Mouse (Mus musculus) adrenal gland, adult (tissue): ENCODE results near the gene Tnfrsf19.

ENCODE experiments used
- DNase-seq, 2 experiments: peaks; one replicate each; pipeline ENCODE4 v3.0.0; 2022 to 2023; ENCODE audit warnings: low spot score in 1 of 2; ENCODE audit not compliant: inconsistent age in 2 of 2

The Tnfrsf19 gene

DNA sequence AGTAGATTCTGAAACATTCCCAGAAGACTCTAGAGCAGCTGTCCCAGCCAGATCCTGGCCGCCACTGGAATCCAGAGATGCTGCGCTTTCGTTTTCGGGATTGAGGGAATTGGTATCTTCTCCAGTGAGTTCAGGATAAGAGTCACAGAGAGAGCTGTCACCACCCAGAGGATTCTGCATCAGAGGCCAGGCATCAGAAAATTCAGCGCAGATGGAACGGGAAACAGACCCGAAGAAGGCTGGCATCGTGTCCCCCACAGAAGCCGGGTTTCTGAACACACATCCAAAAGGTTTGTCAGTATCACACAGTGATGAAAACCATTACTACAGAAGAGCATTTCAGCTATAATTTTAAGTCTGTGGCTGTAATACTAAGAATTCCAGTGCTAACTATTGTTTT is 75.3 kb downstream of the Tnfrsf19 start:
- DNase-seq = no peak

DNA sequence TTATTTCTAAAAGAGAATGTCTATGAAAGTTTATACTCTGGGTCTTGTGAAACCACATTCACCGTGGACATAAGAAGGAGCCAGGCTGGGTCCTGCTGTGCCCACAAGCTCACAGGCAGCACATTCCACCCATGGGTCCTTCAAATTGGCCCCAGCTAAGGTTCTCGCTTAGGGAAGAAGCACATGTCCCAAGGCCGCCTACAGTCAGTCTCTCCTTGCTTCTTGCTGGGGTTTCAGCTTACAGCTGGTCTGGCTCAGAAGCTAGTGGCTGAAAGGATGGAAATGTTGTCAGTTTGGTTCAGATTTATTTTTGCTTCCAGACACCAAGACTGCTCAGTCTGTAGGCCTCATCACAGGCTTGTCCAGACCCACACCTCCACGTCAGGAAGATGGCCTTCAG is 80.2 kb downstream of the Tnfrsf19 start:
- DNase-seq = no peak

DNA sequence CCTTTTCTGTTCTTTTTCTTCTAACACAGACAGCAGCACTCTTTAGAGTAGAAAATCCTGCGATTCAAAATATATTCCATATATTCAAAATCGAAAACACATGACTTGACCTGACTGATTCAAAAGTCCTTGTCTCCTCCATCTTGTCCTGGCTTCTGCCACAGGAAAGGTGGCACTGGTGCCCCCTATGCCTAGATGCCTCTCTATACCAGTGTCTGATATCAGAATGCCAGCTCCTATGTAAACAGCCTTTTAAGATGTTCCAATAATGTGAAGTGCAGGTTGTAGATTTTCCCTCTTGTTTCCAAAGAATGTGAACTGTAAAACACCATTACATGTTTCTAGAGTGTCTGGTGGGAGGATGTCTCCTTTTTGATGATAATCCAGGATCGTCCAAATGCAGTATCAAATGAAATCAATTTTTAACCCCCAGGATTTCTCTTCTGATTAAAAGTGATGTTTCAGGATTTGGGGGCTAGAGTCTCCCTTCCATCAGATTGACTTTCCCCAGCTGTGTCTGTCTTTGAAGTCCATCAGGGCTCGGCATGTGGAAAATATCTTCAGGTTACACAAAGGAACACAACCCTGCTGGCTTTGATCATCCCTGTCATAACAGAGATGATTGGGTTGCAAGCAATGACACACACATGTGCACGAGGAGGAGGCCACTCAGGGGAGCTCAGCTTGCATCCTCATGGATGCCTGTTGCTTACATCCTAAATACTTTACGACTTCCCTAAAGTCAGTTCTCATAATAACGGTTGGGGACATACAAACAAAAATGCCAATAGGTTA is 82.1 kb downstream of the Tnfrsf19 start:
- no peak for DNase-seq

DNA sequence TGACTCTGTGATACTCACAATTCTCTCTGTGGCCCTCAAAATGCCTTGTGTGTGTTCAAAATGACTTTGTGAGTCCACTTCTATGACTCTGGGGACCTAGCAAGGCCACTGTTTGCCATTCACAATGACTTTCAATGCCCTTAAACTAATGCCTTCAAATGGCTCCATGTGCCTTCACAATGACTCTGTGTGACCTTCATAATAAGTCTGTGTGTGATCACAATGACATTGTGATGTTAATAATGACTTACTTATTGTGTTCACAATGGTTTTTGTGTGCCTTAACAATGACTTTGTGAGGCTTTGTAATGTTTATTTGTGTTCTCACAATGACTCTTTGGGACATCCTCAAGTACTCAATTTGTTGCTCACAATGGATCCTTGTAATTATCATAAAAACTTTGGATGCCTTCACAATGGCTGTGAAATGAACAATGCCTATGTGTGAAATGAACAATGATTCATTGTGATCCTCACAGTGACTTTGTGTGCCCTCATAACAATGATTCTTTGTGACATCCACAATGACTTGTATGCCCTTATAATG is 88.6 kb downstream of the Tnfrsf19 start:
- DNase-seq = no peak

- no peak for DNase-seq
Observed at GRCm38 (mm10) chr14:60937481-60938039, 108.7 kb downstream of the Tnfrsf19 start.

DNA sequence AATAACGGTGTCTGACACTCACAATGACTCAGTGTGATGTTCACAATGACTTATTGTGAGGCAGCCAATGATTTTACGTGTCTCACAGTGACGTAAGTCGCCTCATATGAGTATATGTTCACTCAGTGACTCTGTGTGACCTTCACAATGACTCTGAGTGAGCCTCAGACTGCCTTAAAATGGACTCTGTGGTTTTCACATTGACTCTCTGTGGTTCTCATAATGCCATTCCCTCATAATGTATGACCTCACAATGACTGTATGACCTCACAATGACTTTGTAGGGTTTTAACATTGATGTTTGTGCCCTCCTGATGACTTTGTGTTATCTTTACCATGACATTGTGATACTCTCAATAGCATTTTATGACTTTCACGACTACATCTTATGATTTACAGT is 110.6 kb downstream of the Tnfrsf19 start:
- no peak for DNase-seq

DNA sequence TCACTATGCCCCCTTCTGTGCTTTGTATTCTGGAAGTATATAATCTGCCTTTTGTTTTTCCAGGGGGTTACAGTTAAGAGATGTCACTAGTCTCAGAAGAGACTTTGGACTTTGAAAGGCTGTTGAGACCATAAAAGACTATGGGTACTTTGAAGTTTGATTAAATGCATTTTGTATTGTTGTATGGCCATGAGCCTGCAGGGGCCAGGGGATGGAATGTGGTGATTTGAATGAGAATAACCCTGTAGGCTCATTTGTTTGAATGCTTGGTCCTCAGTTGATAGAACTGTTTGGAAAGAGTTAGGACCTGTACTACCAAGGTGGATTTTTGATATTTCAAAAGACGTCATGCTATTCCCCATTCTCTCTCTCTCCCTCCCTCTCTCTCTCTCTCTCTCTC is 120.3 kb downstream of the Tnfrsf19 start:
- no peak for DNase-seq

GRCm38 (mm10) chr14:60916661-60917060 is 129.6 kb downstream of the Tnfrsf19 start:
- no peak for DNase-seq
